ENCODE assay signal across 9 mouse cellular contexts in the genomic region with DNA sequence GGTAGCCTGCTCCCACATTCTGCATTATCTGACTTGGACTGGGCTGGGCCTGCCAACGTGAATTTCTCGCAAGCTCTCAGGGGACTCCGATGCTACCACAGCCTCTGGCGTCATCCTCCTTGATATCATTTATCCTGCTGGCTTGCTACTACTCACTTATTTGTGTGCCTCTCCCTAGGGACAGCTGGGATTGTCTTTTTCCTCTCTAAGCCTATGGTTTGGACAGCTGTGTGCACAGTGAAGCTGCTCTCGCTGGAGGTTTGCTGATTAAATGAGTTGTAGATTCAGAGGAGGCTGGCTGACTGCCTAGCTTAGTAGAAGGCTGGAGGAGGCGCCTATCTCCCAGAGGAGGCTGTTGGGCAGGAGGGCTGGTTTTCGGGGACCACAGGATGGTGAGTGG. TPM values are rescaled to one million over a fixed set of nuclear protein-coding genes. Genes with fewer than 3 reads are reported as not detected.
A peak's percentile ranks its signal among the peaks of the same experiment; 100 is the strongest.
DNase-seq lines count a peak whose midpoint lies in the region; ATAC-seq and TF ChIP-seq lines count a peak whose summit lies in the region.
"Had no signal": no experiment of that assay in that cellular context is flagged by ENCODE, and none has a peak within 500 bp of the region (broad histone marks: within the 10 kb centered on the region; RNA-seq: fewer than 3 reads in every experiment).

No protein-coding gene starts in this region.

- no peak overlapping the region for H3K4me3 ChIP-seq in forebrain, embryonic 10.5 days
- H3K4me3 ChIP-seq in forebrain, embryonic 11.5 days (ENCODE audit: low read depth, low read length): no peak overlapping the region
- no peak overlapping the region for H3K4me3 ChIP-seq in kidney, adult 2 months (ENCODE audit: insufficient read depth, low read depth, low read length)
- no peak overlapping the region for H3K4me3 ChIP-seq in limb, embryonic 13.5 days
- H3K4me3 ChIP-seq in stomach, embryonic 16.5 days (replicated peaks; ENCODE audit: low read length): no peak overlapping the region

- H3K4me1 ChIP-seq in forebrain, embryonic 10.5 days: peaks cover 38% of the 10 kb centered on the region
- H3K4me1 ChIP-seq in forebrain, embryonic 11.5 days (replicated peaks; ENCODE audit: control insufficient read depth, insufficient read depth, low read length): no peaks in the 10 kb centered on the region
- H3K4me1 ChIP-seq in kidney, adult 2 months (ENCODE audit: control insufficient read depth, insufficient read depth, low read length): no peaks in the 10 kb centered on the region
- H3K4me1 ChIP-seq in limb, embryonic 13.5 days: peaks cover 47% of the 10 kb centered on the region
- H3K4me1 ChIP-seq in stomach, embryonic 16.5 days (ENCODE audit: control insufficient read depth, insufficient read depth, low read length): peaks cover 21% of the 10 kb centered on the region

- DNase-seq in forebrain, embryonic 10.5 days (ENCODE audit: extremely low spot score, low spot score): no peak
- no peak for DNase-seq in forebrain, embryonic 11.5 days (ENCODE audit: low spot score)
- DNase-seq in heart, adult 11 months: peak; percentile 97
- DNase-seq in kidney, adult 2 months: peak; percentile 56
- DNase-seq in cerebellum, postnatal 4 days (ENCODE audit: low spot score in 2 of 2): no peak
- DNase-seq in cerebellum, adult 9-10 months: no peak

- TF ChIP-seq POLR2A in kidney, adult 2 months (IDR thresholded peaks at IDR 0.05; ENCODE audit: low read depth, low read length): no peak

- peak overlapping the region; percentile 75; the same call in 1 of the 2 replicates for H3K27ac ChIP-seq in forebrain, embryonic 10.5 days
- no peak overlapping the region for H3K27ac ChIP-seq in forebrain, embryonic 11.5 days (ENCODE audit: low read depth, low read length)
- no peak overlapping the region for H3K27ac ChIP-seq in kidney, adult 2 months (ENCODE audit: insufficient read depth, low read depth, low read length)
- peak overlapping the region; percentile 61 for H3K27ac ChIP-seq in limb, embryonic 13.5 days
- H3K27ac ChIP-seq in stomach, embryonic 16.5 days (ENCODE audit: low read length): peak overlapping the region; percentile 74
- H3K27ac ChIP-seq: liver, embryonic 14.5 days had no signal

- H3K4me2 ChIP-seq in forebrain, embryonic 11.5 days (ENCODE audit: low read depth, low read length, severe bottlenecking): no peak overlapping the region
- no peak overlapping the region for H3K4me2 ChIP-seq in limb, embryonic 13.5 days (replicated peaks)
- H3K4me2 ChIP-seq in stomach, embryonic 16.5 days (ENCODE audit: low read depth, low read length): no peak overlapping the region

- TF ChIP-seq CTCF in kidney, adult 2 months (conservative IDR thresholded peaks at IDR 0.05; ENCODE audit: insufficient read depth, insufficient read length, low read depth, low read length): no peak

- ATAC-seq in forebrain, embryonic 11.5 days (replicated peaks; ENCODE audit: low FRiP score): no peak
- ATAC-seq in limb, embryonic 13.5 days (ENCODE audit: low FRiP score, low read depth): peak; percentile 13; the same call in 1 of the 2 replicates
- ATAC-seq in stomach, embryonic 16.5 days (ENCODE audit: insufficient read depth, low FRiP score): peak; percentile 26; the same call in 1 of the 2 replicates

- 81% methylated on average over 7 of the region's 7 CpGs for WGBS in forebrain, embryonic 10.5 days
- WGBS in forebrain, embryonic 11.5 days: 78% methylated on average over 7 of the region's 7 CpGs
- 65% methylated on average over 7 of the region's 7 CpGs for WGBS in kidney, adult 2 months
- 61% methylated on average over 7 of the region's 7 CpGs for WGBS in limb, embryonic 13.5 days
- WGBS in stomach, embryonic 16.5 days: 38% methylated on average over 7 of the region's 7 CpGs

- no peaks in the 10 kb centered on the region for H3K9me3 ChIP-seq in forebrain, embryonic 10.5 days
- H3K9me3 ChIP-seq in forebrain, embryonic 11.5 days (ENCODE audit: control insufficient read depth, low read length): no peaks in the 10 kb centered on the region
- H3K9me3 ChIP-seq in limb, embryonic 13.5 days: no peaks in the 10 kb centered on the region
- H3K9me3 ChIP-seq in stomach, embryonic 16.5 days (replicated peaks; ENCODE audit: control insufficient read depth, low read length): no peaks in the 10 kb centered on the region

- no peaks in the 10 kb centered on the region for H3K27me3 ChIP-seq in forebrain, embryonic 10.5 days (ENCODE audit: poor library complexity, severe bottlenecking)
- no peaks in the 10 kb centered on the region for H3K27me3 ChIP-seq in forebrain, embryonic 11.5 days (ENCODE audit: control insufficient read depth, insufficient read depth, low read length)
- H3K27me3 ChIP-seq in kidney, adult 2 months (replicated peaks; ENCODE audit: control insufficient read depth, insufficient read depth, low read length): no peaks in the 10 kb centered on the region
- H3K27me3 ChIP-seq in limb, embryonic 13.5 days: no peaks in the 10 kb centered on the region
- H3K27me3 ChIP-seq in stomach, embryonic 16.5 days (ENCODE audit: control insufficient read depth, insufficient read depth, low read length): no peaks in the 10 kb centered on the region

- H3K9ac ChIP-seq in forebrain, embryonic 11.5 days (ENCODE audit: low read length): no peak overlapping the region
- no peak overlapping the region for H3K9ac ChIP-seq in limb, embryonic 13.5 days
- no peak overlapping the region for H3K9ac ChIP-seq in stomach, embryonic 16.5 days (ENCODE audit: low read length)
- H3K9ac ChIP-seq: liver, embryonic 14.5 days had no signal

- no peaks in the 10 kb centered on the region for H3K36me3 ChIP-seq in forebrain, embryonic 10.5 days (replicated peaks)
- no peaks in the 10 kb centered on the region for H3K36me3 ChIP-seq in forebrain, embryonic 11.5 days (ENCODE audit: control insufficient read depth, insufficient read depth, low read length)
- no peaks in the 10 kb centered on the region for H3K36me3 ChIP-seq in kidney, adult 2 months (ENCODE audit: control insufficient read depth, insufficient read depth, low read length)
- no peaks in the 10 kb centered on the region for H3K36me3 ChIP-seq in limb, embryonic 13.5 days
- no peaks in the 10 kb centered on the region for H3K36me3 ChIP-seq in stomach, embryonic 16.5 days (ENCODE audit: control insufficient read depth, insufficient read depth, low read length)

RNA-seq across cellular contexts. Expression of a gene that starts 46.8 kb away (rescaled TPM):
- polyA plus RNA-seq in forebrain, embryonic 10.5 days (2016; fragmentation: Nextera tagmentation; extraction: Ambion mirVana): 10.2 and 15.0 TPM in 2 replicates
- 7.6 and 10.4 TPM in 2 replicates for polyA plus RNA-seq in forebrain, embryonic 11.5 days (2014; fragmentation: Nextera tagmentation; extraction: Ambion mirVana)
- 1.1 and 1.3 TPM in 2 replicates for polyA plus RNA-seq in kidney, adult 2 months (2012; rRNA removed)
- 15.6 and 17.9 TPM in 2 replicates for polyA plus RNA-seq in limb, embryonic 13.5 days (2015; fragmentation: Nextera tagmentation; extraction: Ambion mirVana)
- polyA plus RNA-seq in stomach, embryonic 16.5 days (2015; fragmentation: Nextera tagmentation; extraction: Ambion mirVana): 4.9 and 6.6 TPM in 2 replicates

Comparison
In these comparisons a context has a peak if more than half of its experiments do, and no peak if none do; other contexts are left out.
1. H3K27ac ChIP-seq: peak in forebrain, embryonic 10.5 days (single experiment), limb, embryonic 13.5 days (single experiment) and stomach, embryonic 16.5 days (single experiment); none in forebrain, embryonic 11.5 days (single experiment) and kidney, adult 2 months (single experiment).
2. DNase-seq: peak in heart, adult 11 months (single experiment) and kidney, adult 2 months (single experiment); none in forebrain, embryonic 10.5 days (single experiment), forebrain, embryonic 11.5 days (single experiment), cerebellum, postnatal 4 days (0 of 2) and cerebellum, adult 9-10 months (single experiment).